ENCODE assay signal across 8 mouse cellular contexts in genomic region chr19:4755565-4756192, GRCm38 (mm10). TPM values are rescaled to one million over a fixed set of nuclear protein-coding genes. Genes with fewer than 3 reads are reported as not detected.
A peak's percentile ranks its signal among the peaks of the same experiment; 100 is the strongest.
DNase-seq lines count a peak whose midpoint lies in the region; ATAC-seq lines count a peak whose summit lies in the region.

No protein-coding gene starts in this region.

- peaks cover 5 to 21% of the 10 kb centered on the region in 2 experiments for H3K4me1 ChIP-seq in heart, embryonic 14.5 days (ENCODE audit: control insufficient read depth in 2 of 2, insufficient read depth in 2 of 2, low read length in 2 of 2)
- peaks cover 25% of the 10 kb centered on the region for H3K4me1 ChIP-seq in liver, embryonic 13.5 days (replicated peaks)
- H3K4me1 ChIP-seq in stomach, embryonic 16.5 days (ENCODE audit: control insufficient read depth, insufficient read depth, low read length): peaks cover 10% of the 10 kb centered on the region

- H3K4me2 ChIP-seq in heart, embryonic 14.5 days (ENCODE audit: low read length): peak overlapping the region; percentile 87
- H3K4me2 ChIP-seq in liver, embryonic 13.5 days: peak overlapping the region; percentile 83
- peak overlapping the region; percentile 70 for H3K4me2 ChIP-seq in stomach, embryonic 16.5 days (ENCODE audit: low read depth, low read length)

- H3K9ac ChIP-seq in heart, embryonic 14.5 days (ENCODE audit: low read length): peak overlapping the region; percentile 59
- peak overlapping the region; percentile 82 for H3K9ac ChIP-seq in liver, embryonic 13.5 days
- H3K9ac ChIP-seq in stomach, embryonic 16.5 days (ENCODE audit: low read length): peak overlapping the region; percentile 95

- peak; percentile 89 for ATAC-seq in erythroid progenitor cell, adult 5-6 weeks (replicated peaks; ENCODE audit: low FRiP score, poor library complexity, severe bottlenecking)
- peak; percentile 52 for ATAC-seq in heart, embryonic 14.5 days (ENCODE audit: insufficient number of reproducible peaks, insufficient read depth, low FRiP score, low read depth)
- ATAC-seq in liver, embryonic 13.5 days (ENCODE audit: low read depth): peak; percentile 70
- ATAC-seq in stomach, embryonic 16.5 days (ENCODE audit: insufficient read depth, low FRiP score): peak; percentile 69

- H3K9me3 ChIP-seq in heart, embryonic 14.5 days (ENCODE audit: control insufficient read depth, low read length): no peaks in the 10 kb centered on the region
- no peaks in the 10 kb centered on the region for H3K9me3 ChIP-seq in liver, embryonic 13.5 days (replicated peaks)
- H3K9me3 ChIP-seq in stomach, embryonic 16.5 days (replicated peaks; ENCODE audit: control insufficient read depth, low read length): no peaks in the 10 kb centered on the region

- H3K27me3 ChIP-seq in heart, embryonic 14.5 days (ENCODE audit: control insufficient read depth, insufficient read depth, low read length): no peaks in the 10 kb centered on the region
- H3K27me3 ChIP-seq in liver, embryonic 13.5 days: no peaks in the 10 kb centered on the region
- no peaks in the 10 kb centered on the region for H3K27me3 ChIP-seq in stomach, embryonic 16.5 days (ENCODE audit: control insufficient read depth, insufficient read depth, low read length)

- H3K4me3 ChIP-seq in heart, embryonic 14.5 days (ENCODE audit: control insufficient read depth in 1 of 2, insufficient read depth in 1 of 2, low read depth in 1 of 2, low read length in 2 of 2): peak overlapping the region; percentile 68
- H3K4me3 ChIP-seq in liver, embryonic 13.5 days (replicated peaks): peak overlapping the region; percentile 80
- H3K4me3 ChIP-seq in stomach, embryonic 16.5 days (replicated peaks; ENCODE audit: low read length): peak overlapping the region; percentile 84

- peak overlapping the region; percentile 68 to 90 for H3K27ac ChIP-seq in heart, embryonic 14.5 days (replicated peaks in 1 of 2; ENCODE audit: control insufficient read depth in 1 of 2, insufficient read depth in 1 of 2, low read depth in 2 of 2, low read length in 2 of 2)
- peak overlapping the region; percentile 84 for H3K27ac ChIP-seq in liver, embryonic 13.5 days
- H3K27ac ChIP-seq in stomach, embryonic 16.5 days (ENCODE audit: low read length): peak overlapping the region; percentile 97

- under 1% methylated on average over 10 of the region's 10 CpGs for whole genome bisulfite sequencing in heart, embryonic 14.5 days
- WGBS in liver, embryonic 13.5 days (ENCODE audit: insufficient replicate concordance): 1% methylated on average over 10 of the region's 10 CpGs
- WGBS in stomach, embryonic 16.5 days: under 1% methylated on average over 10 of the region's 10 CpGs

- peak; percentile 90 for DNase-seq in CD4-positive helper T cell, adult 2 months (ENCODE audit: low read depth, low spot score)
- peak; percentile 67 for DNase-seq in brain, embryonic 18.5 days (ENCODE audit: low read depth, low spot score)
- peak; percentile 92 for DNase-seq in kidney, postnatal 14 days
- peak; percentile 82 for DNase-seq in liver, embryonic 13.5 days
- DNase-seq in neural tube, embryonic 10.5 days (ENCODE audit: extremely low spot score, low spot score): peak; percentile 86

- H3K36me3 ChIP-seq in heart, embryonic 14.5 days (ENCODE audit: control insufficient read depth, insufficient read depth, low read length): peaks cover 23% of the 10 kb centered on the region
- H3K36me3 ChIP-seq in liver, embryonic 13.5 days: peaks cover 11% of the 10 kb centered on the region
- H3K36me3 ChIP-seq in stomach, embryonic 16.5 days (ENCODE audit: control insufficient read depth, insufficient read depth, low read length): peaks cover under 1% of the 10 kb centered on the region; the same call in 1 of the 2 replicates

RNA-seq across cellular contexts. Expression of gene Rbm4b, which starts 0.6 kb away (rescaled TPM):
- 4.3 and 5.0 TPM in 2 replicates for total RNA-seq in erythroid progenitor cell, adult 5-6 weeks (2015; ENCODE audit: low replicate concordance)
- total RNA-seq in erythroid progenitor cell, adult 5-6 weeks (2017; ENCODE audit: low replicate concordance): 12.6 and 13.6 TPM in 2 replicates
- polyA plus RNA-seq in heart, embryonic 14.5 days (2014; fragmentation: Nextera tagmentation; extraction: Ambion mirVana): 34.1 and 35.2 TPM in 2 replicates
- 14.6 and 17.5 TPM in 2 replicates for polyA plus RNA-seq in liver, embryonic 13.5 days (2015; fragmentation: Nextera tagmentation; extraction: Ambion mirVana)
- polyA plus RNA-seq in stomach, embryonic 16.5 days (2015; fragmentation: Nextera tagmentation; extraction: Ambion mirVana): 50.3 and 54.8 TPM in 2 replicates

RNA-seq across cellular contexts. Expression of gene Rbm4, which starts 38.0 kb away (rescaled TPM):
- total RNA-seq in erythroid progenitor cell, adult 5-6 weeks (2015; ENCODE audit: low replicate concordance): 41.5 and 67.4 TPM in 2 replicates
- 106 and 172 TPM in 2 replicates for total RNA-seq in erythroid progenitor cell, adult 5-6 weeks (2017; ENCODE audit: low replicate concordance)
- polyA plus RNA-seq in heart, embryonic 14.5 days (2014; fragmentation: Nextera tagmentation; extraction: Ambion mirVana): 55.9 and 63.1 TPM in 2 replicates
- polyA plus RNA-seq in liver, embryonic 13.5 days (2015; fragmentation: Nextera tagmentation; extraction: Ambion mirVana): 26.0 and 26.5 TPM in 2 replicates
- 47.4 and 47.5 TPM in 2 replicates for polyA plus RNA-seq in stomach, embryonic 16.5 days (2015; fragmentation: Nextera tagmentation; extraction: Ambion mirVana)

RNA-seq across cellular contexts. Expression of gene Sptbn2, which starts 44.7 kb away (rescaled TPM):
- not detected in 2 replicates for total RNA-seq in erythroid progenitor cell, adult 5-6 weeks (2015; ENCODE audit: low replicate concordance)
- total RNA-seq in erythroid progenitor cell, adult 5-6 weeks (2017; ENCODE audit: low replicate concordance): not detected in 2 replicates
- 0.24 and 0.27 TPM in 2 replicates for polyA plus RNA-seq in heart, embryonic 14.5 days (2014; fragmentation: Nextera tagmentation; extraction: Ambion mirVana)
- 0.09 and 0.13 TPM in 2 replicates for polyA plus RNA-seq in liver, embryonic 13.5 days (2015; fragmentation: Nextera tagmentation; extraction: Ambion mirVana)
- polyA plus RNA-seq in stomach, embryonic 16.5 days (2015; fragmentation: Nextera tagmentation; extraction: Ambion mirVana): 4.7 and 5.5 TPM in 2 replicates

RNA-seq across cellular contexts. Expression of gene Gm21992, which starts 55.7 kb away (rescaled TPM):
- total RNA-seq in erythroid progenitor cell, adult 5-6 weeks (2015; ENCODE audit: low replicate concordance): 13.7 and 83.8 TPM in 2 replicates
- total RNA-seq in erythroid progenitor cell, adult 5-6 weeks (2017; ENCODE audit: low replicate concordance): 29.0 and 62.2 TPM in 2 replicates
- polyA plus RNA-seq in heart, embryonic 14.5 days (2014; fragmentation: Nextera tagmentation; extraction: Ambion mirVana): 20.9 and 24.4 TPM in 2 replicates
- 18.5 and 20.7 TPM in 2 replicates for polyA plus RNA-seq in liver, embryonic 13.5 days (2015; fragmentation: Nextera tagmentation; extraction: Ambion mirVana)
- 32.1 TPM in 2 replicates for polyA plus RNA-seq in stomach, embryonic 16.5 days (2015; fragmentation: Nextera tagmentation; extraction: Ambion mirVana)

RNA-seq across cellular contexts. Expression of gene Rbm14, which starts 55.8 kb away (rescaled TPM):
- total RNA-seq in erythroid progenitor cell, adult 5-6 weeks (2015; ENCODE audit: low replicate concordance): 28.1 and 35.3 TPM in 2 replicates
- 27.7 and 27.9 TPM in 2 replicates for total RNA-seq in erythroid progenitor cell, adult 5-6 weeks (2017; ENCODE audit: low replicate concordance)
- polyA plus RNA-seq in heart, embryonic 14.5 days (2014; fragmentation: Nextera tagmentation; extraction: Ambion mirVana): 41.5 and 42.6 TPM in 2 replicates
- polyA plus RNA-seq in liver, embryonic 13.5 days (2015; fragmentation: Nextera tagmentation; extraction: Ambion mirVana): 38.6 and 49.4 TPM in 2 replicates
- polyA plus RNA-seq in stomach, embryonic 16.5 days (2015; fragmentation: Nextera tagmentation; extraction: Ambion mirVana): 74.2 and 75.0 TPM in 2 replicates

Comparison
In these comparisons a context has a peak if more than half of its experiments do, and no peak if none do; other contexts are left out.
1. Peak in every context shown above with its lines: DNase-seq, ATAC-seq, H3K4me3 ChIP-seq and H3K27ac ChIP-seq.